Mouse (Mus musculus) lung, embryonic 16.5 days (tissue): ENCODE measurements around the gene Ndufc1. TPM values are rescaled to one million over a fixed set of nuclear protein-coding genes. Genes with fewer than 3 reads are reported as not detected.
"Not testable (repeated sequence)": the region's sequence is repeated elsewhere in the genome, so short reads cannot be mapped to it uniquely, and the experiment has no call there.

Experiments used
- ATAC-seq: fragments of 200-750 bp; cut with Nextera tagmentation; 2 replicates; pipeline ENCODE4 v1.8.0; 2017; ENCODE audit warnings: low read depth, mild to moderate bottlenecking, moderate library complexity
- H3K27ac ChIP-seq: fragments of 300-500 bp; sonication (generic); 2 replicates; pipeline ENCODE4 v1.5.1; 2014; ENCODE audit warnings: mild to moderate bottlenecking, control low read depth, low read length
- H3K27me3 ChIP-seq: fragments of 300-500 bp; sonication (generic); 2 replicates; pipeline ENCODE4 v1.6.1; 2014; ENCODE audit warnings: low read depth, low read length, mixed read lengths; ENCODE audit not compliant: control insufficient read depth, insufficient read depth
- H3K36me3 ChIP-seq: fragments of 300-500 bp; sonication (generic); 2 replicates; pipeline ENCODE4 v1.6.1; 2014; ENCODE audit warnings: low read length; ENCODE audit not compliant: control insufficient read depth, insufficient read depth
- H3K4me1 ChIP-seq: fragments of 300-500 bp; sonication (generic); replicated peaks from 2 replicates; pipeline ENCODE4 v1.6.1; 2014; ENCODE audit warnings: low read length, mixed read lengths; ENCODE audit not compliant: control insufficient read depth, insufficient read depth
- H3K4me2 ChIP-seq: fragments of 300-500 bp; sonication (generic); 2 replicates; pipeline ENCODE4 v1.6.1; 2014; ENCODE audit warnings: low read depth, low read length, control low read depth
- H3K4me3 ChIP-seq: fragments of 300-500 bp; sonication (generic); 2 replicates; pipeline ENCODE4 v1.5.1; 2014; ENCODE audit warnings: mild to moderate bottlenecking, low read length, control low read depth
- H3K9ac ChIP-seq: fragments of 300-500 bp; sonication (generic); 2 replicates; pipeline ENCODE4 v1.6.1; 2014; ENCODE audit warnings: low read length, control low read depth
- H3K9me3 ChIP-seq: fragments of 300-500 bp; sonication (generic); 2 replicates; pipeline ENCODE4 v1.6.1; 2016; ENCODE audit warnings: low read length; ENCODE audit not compliant: control insufficient read depth
- WGBS: fragments of 180-500 bp; shearing (Covaris S2); extraction: QIAGEN DNeasy Blood & Tissue Kit; methylation state at CpG from one replicate; pipeline ENCODE4 v1.1.7; 2014; 5-methylcytosine and 5-hydroxymethylcytosine counted together
- polyA plus RNA-seq: library from polyadenylated mRNA; unstranded; fragments of >200 nt; fragmentation: Nextera tagmentation; extraction: Ambion mirVana; gene quantifications from 2 replicates; pipeline ENCODE4 v1.2.1, GENCODE M21; 2015

Gene Ndufc1
- 677 and 741 TPM in 2 replicates for polyA plus RNA-seq

- ATAC-seq: peak; percentile 96
- Histone ChIP-seq H3K36me3 (peaks cover 13% of the 10 kb centered on the region), H3K27ac (peak within 1 kb of the TSS; percentile 93), H3K9ac (peak within 1 kb of the TSS; percentile 97), H3K27me3 (no peaks in the 10 kb centered on the region), H3K4me1 (peaks cover 10% of the 10 kb centered on the region), H3K4me3 (peak within 1 kb of the TSS; percentile 98), H3K4me2 (peak within 1 kb of the TSS; percentile 79), H3K9me3 (no peaks in the 10 kb centered on the region)
- WGBS: under 1% methylated on average over 38 of the region's 40 CpGs
Measured at GRCm38 (mm10) chr3:51408561-51409183, at the start of gene Ndufc1. Gene Ndufc1, minus strand, starts transcription at chr3:51408988.

- Histone ChIP-seq H3K4me1 (no peaks in the 10 kb centered on the region), H3K9me3 (no peaks in the 10 kb centered on the region), H3K27ac (no peak overlapping the region), H3K4me3 (no peak overlapping the region), H3K36me3 (peaks cover 14% of the 10 kb centered on the region; the same call in 1 of the 2 replicates), H3K4me2 (no peak overlapping the region), H3K27me3 (no peaks in the 10 kb centered on the region), H3K9ac (no peak overlapping the region)
- ATAC-seq: no peak
- 92% methylated on average over 3 of the region's 3 CpGs for whole genome bisulfite sequencing
Measured at GRCm38 (mm10) chr3:51434871-51435595, 26.2 kb upstream of the Ndufc1 start.

GRCm38 (mm10) chr3:51434364-51434763, 25.6 kb upstream of the Ndufc1 start:
- not testable (repeated sequence) for H3K4me1 ChIP-seq, H3K9me3 ChIP-seq, H3K27ac ChIP-seq, H3K4me2 ChIP-seq, H3K9ac ChIP-seq, ATAC-seq, H3K27me3 ChIP-seq, H3K4me3 ChIP-seq
- WGBS: 79% methylated on average over 5 of the region's 5 CpGs
- peaks cover 13% of the 10 kb centered on the region; the same call in 1 of the 2 replicates for H3K36me3 ChIP-seq

GRCm38 (mm10) chr3:51425394-51425793, 16.6 kb upstream of the Ndufc1 start:
- peaks cover 2% of the 10 kb centered on the region; the same call in 1 of the 2 replicates for H3K4me1 ChIP-seq
- H3K9ac ChIP-seq: no peak overlapping the region
- no peaks in the 10 kb centered on the region for H3K27me3 ChIP-seq
- H3K4me2 ChIP-seq: no peak overlapping the region
- peaks cover 2% of the 10 kb centered on the region; the same call in 1 of the 2 replicates for H3K36me3 ChIP-seq
- no peak overlapping the region for H3K27ac ChIP-seq
- ATAC-seq: no peak
- no peak overlapping the region for H3K4me3 ChIP-seq
- H3K9me3 ChIP-seq: no peaks in the 10 kb centered on the region

GRCm38 (mm10) chr3:51421921-51422320, 13.1 kb upstream of the Ndufc1 start:
- Histone ChIP-seq H3K9ac (no peak overlapping the region), H3K27ac (no peak overlapping the region), H3K27me3 (no peaks in the 10 kb centered on the region), H3K4me1 (peaks cover 17% of the 10 kb centered on the region), H3K36me3 (peaks cover 4% of the 10 kb centered on the region; the same call in 1 of the 2 replicates), H3K4me3 (no peak overlapping the region), H3K4me2 (no peak overlapping the region), H3K9me3 (no peaks in the 10 kb centered on the region)
- 65% methylated on average over 3 of the region's 3 CpGs for WGBS
- ATAC-seq: no peak

GRCm38 (mm10) chr3:51417966-51418365, 9.2 kb upstream of the Ndufc1 start:
- 46% methylated on average over 2 of the region's 2 CpGs for WGBS
- Histone ChIP-seq H3K4me1 (peaks cover 21% of the 10 kb centered on the region), H3K27ac (no peak overlapping the region), H3K4me2 (no peak overlapping the region), H3K9ac (no peak overlapping the region), H3K36me3 (peaks cover 4% of the 10 kb centered on the region; the same call in 1 of the 2 replicates), H3K9me3 (no peaks in the 10 kb centered on the region), H3K4me3 (no peak overlapping the region; the same call in 1 of the 2 replicates), H3K27me3 (no peaks in the 10 kb centered on the region)
- ATAC-seq: no peak

- ATAC-seq: no peak
- 36% methylated on average over 2 of the region's 2 CpGs for WGBS
- no peaks in the 10 kb centered on the region for H3K9me3 ChIP-seq
- H3K27ac ChIP-seq: no peak overlapping the region
- H3K36me3 ChIP-seq: peaks cover 4% of the 10 kb centered on the region; the same call in 1 of the 2 replicates
- peaks cover 21% of the 10 kb centered on the region for H3K4me1 ChIP-seq
- no peaks in the 10 kb centered on the region for H3K27me3 ChIP-seq
- peak overlapping the region; percentile 85 for H3K4me2 ChIP-seq
- no peak overlapping the region; the same call in 1 of the 2 replicates for H3K9ac ChIP-seq
- H3K4me3 ChIP-seq: peak overlapping the region; percentile 99
Measured at GRCm38 (mm10) chr3:51417485-51417884, 8.7 kb upstream of the Ndufc1 start.

- peak overlapping the region; percentile 91 for H3K27ac ChIP-seq
- H3K27me3 ChIP-seq: no peaks in the 10 kb centered on the region
- H3K4me1 ChIP-seq: peaks cover 21% of the 10 kb centered on the region
- no peak for ATAC-seq
- 6% methylated on average over 8 of the region's 8 CpGs for WGBS
- H3K4me2 ChIP-seq: peak overlapping the region; percentile 85
- H3K4me3 ChIP-seq: peak overlapping the region; percentile 99
- peak overlapping the region; percentile 98 for H3K9ac ChIP-seq
- H3K9me3 ChIP-seq: no peaks in the 10 kb centered on the region
- peaks cover 4% of the 10 kb centered on the region; the same call in 1 of the 2 replicates for H3K36me3 ChIP-seq
Measured at GRCm38 (mm10) chr3:51417135-51417458, 8.3 kb upstream of the Ndufc1 start.

GRCm38 (mm10) chr3:51416364-51417134, 7.8 kb upstream of the Ndufc1 start:
- Histone ChIP-seq H3K27me3 (no peaks in the 10 kb centered on the region), H3K27ac (peak overlapping the region; percentile 91), H3K4me3 (peak overlapping the region; percentile 99), H3K36me3 (0 out of 2 replicates have a peak, but pooled peaks cover 2% of the 10 kb centered on the region), H3K4me2 (peak overlapping the region; percentile 85), H3K9me3 (no peaks in the 10 kb centered on the region), H3K9ac (peak overlapping the region; percentile 98), H3K4me1 (peaks cover 19% of the 10 kb centered on the region)
- under 1% methylated on average over 68 of the region's 68 CpGs for WGBS
- peak; percentile 53 for ATAC-seq
